Mouse (Mus musculus): ENCODE data around the gene Fam166a. TPM values are rescaled to one million over a fixed set of nuclear protein-coding genes. Genes with fewer than 3 reads are reported as not detected.

Gene Fam166a
- not detected in 2 replicates for polyA plus RNA-seq (2015; fragmentation: Nextera tagmentation; extraction: Ambion mirVana)

DNA sequence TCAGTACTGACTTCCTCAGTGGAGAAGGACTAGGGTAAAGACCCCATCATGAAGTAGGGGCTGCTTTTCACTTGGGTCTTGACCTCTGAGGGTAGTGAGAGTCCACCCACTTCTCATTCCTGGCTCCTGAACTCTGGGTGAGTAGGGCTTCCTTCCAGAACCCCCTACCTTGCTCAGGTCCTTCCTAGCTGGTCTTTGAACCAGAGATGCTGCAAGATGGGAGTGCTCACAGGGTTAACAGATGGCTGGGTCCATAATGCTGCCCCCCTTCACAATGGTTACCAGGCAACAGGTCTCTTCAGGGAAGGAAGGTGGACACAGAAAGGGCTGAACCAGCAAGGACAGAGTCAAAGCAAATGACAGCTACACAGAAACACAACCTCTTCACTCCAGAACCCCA, at the start of gene Fam166a:
Gene Fam166a (plus strand): TSS at position 301 of the 400 bp plus-strand sequence.
- no peak for ATAC-seq (ENCODE audit: low read depth)
- Histone ChIP-seq H3K27me3 (peaks cover 4% of the 10 kb centered on the region; the same call in 1 of the 2 replicates), H3K9me3 (replicated peaks) (no peaks in the 10 kb centered on the region), H3K27ac (no peak within 1 kb of the TSS), H3K9ac (no peak within 1 kb of the TSS), H3K4me1 (replicated peaks) (peaks cover 21% of the 10 kb centered on the region), H3K36me3 (peaks cover 22% of the 10 kb centered on the region), H3K4me3 (replicated peaks) (no peak within 1 kb of the TSS), H3K4me2 (no peak within 1 kb of the TSS)
- DNase-seq: no peak

DNA sequence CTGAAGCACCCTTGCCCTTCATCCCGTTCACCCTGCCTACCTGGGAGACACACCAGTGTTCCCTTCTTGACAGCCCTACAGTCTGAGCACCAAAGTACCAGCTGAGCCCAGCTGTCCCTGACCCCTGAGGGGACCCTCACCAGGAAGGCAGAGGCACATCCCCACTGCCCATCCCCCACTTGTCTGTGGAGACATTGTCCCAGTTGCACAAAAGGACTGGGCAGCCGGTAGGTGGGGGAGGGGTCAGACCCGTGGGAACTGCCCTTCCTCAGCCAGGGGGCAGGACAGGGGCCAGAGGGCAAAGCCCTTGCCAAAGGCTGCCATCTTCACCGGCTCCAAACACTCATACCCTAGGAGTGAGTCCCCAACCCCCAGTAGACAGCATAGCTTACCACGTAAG, 48.8 kb upstream of the Fam166a start:
- DNase-seq (no peak), ATAC-seq (ENCODE audit: low read depth) (no peak)
- 39% methylated on average over 5 of the region's 5 CpGs for WGBS (ENCODE audit: insufficient replicate concordance)
- no peak overlapping the region for H3K4me3 ChIP-seq (replicated peaks)
- no peaks in the 10 kb centered on the region for H3K27me3 ChIP-seq
- H3K27ac ChIP-seq: no peak overlapping the region
- no peak overlapping the region for H3K9ac ChIP-seq
- no peaks in the 10 kb centered on the region for H3K9me3 ChIP-seq (replicated peaks)
- peaks cover 71% of the 10 kb centered on the region for H3K4me1 ChIP-seq (replicated peaks)
- H3K36me3 ChIP-seq: no peaks in the 10 kb centered on the region
- no peak overlapping the region for H3K4me2 ChIP-seq

DNA sequence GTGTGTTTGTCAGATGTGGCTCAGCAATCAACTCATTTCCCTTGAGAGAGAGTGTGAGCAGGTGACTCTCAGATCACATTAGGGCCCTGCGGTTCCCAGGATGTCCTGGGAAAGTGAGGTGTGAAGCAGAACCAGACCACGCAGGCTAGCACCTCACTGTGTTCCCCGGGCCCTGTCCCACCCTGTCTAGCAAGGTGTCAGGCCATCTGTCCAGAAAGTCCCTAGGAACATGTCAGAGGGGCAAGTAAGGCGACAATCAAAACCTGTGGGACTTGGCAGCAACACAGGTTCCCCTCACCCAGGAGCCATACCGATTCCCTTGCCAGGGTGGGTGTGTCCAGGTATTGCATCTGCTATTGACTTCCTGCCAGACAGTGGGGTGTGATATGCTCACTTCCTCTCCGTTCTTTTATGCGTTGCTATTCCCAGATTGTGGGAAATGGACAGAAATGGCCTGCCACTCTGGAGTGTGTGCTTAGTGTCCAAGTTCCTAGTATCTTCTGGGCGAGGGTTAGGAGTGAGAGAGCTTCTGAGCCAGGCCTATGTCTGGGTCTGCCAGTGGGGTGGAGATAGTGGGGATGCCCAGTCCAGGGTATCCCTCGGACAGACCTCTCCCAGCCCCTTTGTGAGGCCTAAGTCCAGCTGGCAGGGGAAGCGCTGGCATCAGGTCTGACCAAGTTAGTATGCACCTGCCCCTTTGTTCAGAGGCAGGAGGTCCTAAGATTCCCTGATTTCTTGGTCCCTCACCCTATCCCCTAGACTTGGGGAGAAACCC, 48.0 kb upstream of the Fam166a start:
- H3K4me3 ChIP-seq (replicated peaks): no peak overlapping the region
- peaks cover 79% of the 10 kb centered on the region for H3K4me1 ChIP-seq (replicated peaks)
- H3K27me3 ChIP-seq: no peaks in the 10 kb centered on the region
- no peak overlapping the region for H3K4me2 ChIP-seq
- ATAC-seq (ENCODE audit: low read depth) (no peak), DNase-seq (no peak)
- no peaks in the 10 kb centered on the region for H3K9me3 ChIP-seq (replicated peaks)
- no peak overlapping the region for H3K9ac ChIP-seq
- 50% methylated on average over 10 of the region's 10 CpGs for WGBS (ENCODE audit: insufficient replicate concordance)
- H3K36me3 ChIP-seq: no peaks in the 10 kb centered on the region
- H3K27ac ChIP-seq: no peak overlapping the region

DNA sequence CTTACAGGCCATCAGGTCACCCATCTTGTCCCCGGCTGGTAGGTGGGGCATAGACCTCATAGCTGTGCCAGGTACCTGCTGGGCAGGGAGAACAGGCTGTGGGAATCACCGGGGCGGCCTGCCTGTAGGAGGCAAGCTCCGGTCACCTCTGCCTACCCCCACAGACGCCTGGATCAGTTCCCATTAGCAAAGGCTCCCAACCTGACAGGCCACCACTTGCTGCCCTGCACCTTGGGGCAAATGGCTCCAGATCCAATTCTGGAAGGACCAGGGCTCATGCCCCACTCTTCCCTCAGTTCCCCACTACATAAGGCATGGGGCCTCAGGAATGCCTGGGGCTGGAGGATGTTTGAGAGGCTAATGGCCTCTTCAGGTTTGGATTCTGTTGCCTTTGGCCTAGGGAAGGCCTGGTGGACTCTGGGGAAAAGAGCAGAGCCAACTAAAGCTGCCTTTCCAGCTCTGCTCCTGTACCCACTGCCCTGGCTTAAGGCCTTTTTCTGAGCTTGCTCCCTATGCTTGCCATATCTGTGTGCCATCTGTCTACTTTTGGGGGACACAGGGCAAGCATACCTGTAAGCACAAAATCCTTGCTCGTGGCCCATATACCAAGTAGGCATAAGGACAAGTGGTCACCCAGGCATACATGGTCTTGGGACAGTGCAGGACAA, 47.3 kb upstream of the Fam166a start:
- Histone ChIP-seq H3K9me3 (replicated peaks) (no peaks in the 10 kb centered on the region), H3K36me3 (no peaks in the 10 kb centered on the region), H3K9ac (no peak overlapping the region), H3K4me2 (no peak overlapping the region), H3K4me3 (replicated peaks) (no peak overlapping the region), H3K4me1 (replicated peaks) (peaks cover 86% of the 10 kb centered on the region), H3K27ac (no peak overlapping the region), H3K27me3 (no peaks in the 10 kb centered on the region)
- WGBS (ENCODE audit: insufficient replicate concordance): 68% methylated on average over 6 of the region's 6 CpGs
- no peak for ATAC-seq (ENCODE audit: low read depth)
- DNase-seq: no peak

DNA sequence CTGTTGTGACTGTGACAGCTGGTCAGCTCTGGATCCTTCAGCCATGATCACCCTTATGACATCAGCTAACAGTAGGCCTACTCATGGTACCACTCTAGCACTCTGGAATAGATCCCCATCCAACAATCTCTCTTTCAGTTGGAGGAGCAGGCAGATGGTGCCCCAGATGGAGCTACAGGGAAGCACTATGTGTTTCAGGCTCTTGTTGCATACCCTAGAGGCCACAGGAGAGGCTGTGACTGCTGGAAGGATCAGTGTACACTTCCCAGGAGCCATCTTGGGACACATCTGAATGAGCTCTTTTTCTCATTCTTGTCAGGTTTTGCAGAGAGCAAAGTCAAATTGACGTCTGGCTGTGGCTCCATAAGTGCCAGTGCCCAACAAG, 46.8 kb upstream of the Fam166a start:
- peaks cover 3% of the 10 kb centered on the region for H3K27me3 ChIP-seq
- H3K27ac ChIP-seq: no peak overlapping the region
- peaks cover 91% of the 10 kb centered on the region for H3K4me1 ChIP-seq (replicated peaks)
- 61% methylated on average over 1 of the region's 1 CpGs for WGBS (ENCODE audit: insufficient replicate concordance)
- H3K4me2 ChIP-seq: no peak overlapping the region
- H3K36me3 ChIP-seq: no peaks in the 10 kb centered on the region
- DNase-seq (no peak), ATAC-seq (ENCODE audit: low read depth) (no peak)
- no peaks in the 10 kb centered on the region for H3K9me3 ChIP-seq (replicated peaks)
- no peak overlapping the region for H3K9ac ChIP-seq
- no peak overlapping the region for H3K4me3 ChIP-seq (replicated peaks)

DNA sequence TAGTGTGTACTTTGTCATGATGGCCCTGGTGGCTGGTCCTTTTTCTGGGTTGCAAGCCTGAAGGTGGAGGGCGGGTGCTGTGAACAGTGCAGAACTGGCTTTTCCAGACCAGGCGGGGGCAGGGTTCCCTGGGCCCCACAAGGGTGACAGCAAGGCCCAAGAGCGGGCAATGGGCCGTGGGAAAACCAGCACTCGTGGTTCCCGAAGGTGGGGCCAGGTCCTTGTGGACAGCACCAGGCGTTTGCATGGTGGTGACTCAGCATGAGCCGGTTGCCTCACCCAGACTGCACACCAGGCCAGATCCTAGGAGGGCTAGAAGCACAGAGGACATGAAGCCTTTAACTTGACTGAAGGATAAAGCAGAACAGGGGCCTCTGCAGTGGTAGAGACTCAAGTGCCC, 45.9 kb upstream of the Fam166a start:
- no peak for ATAC-seq (ENCODE audit: low read depth)
- H3K4me2 ChIP-seq: no peak overlapping the region
- 25% methylated on average over 8 of the region's 8 CpGs for WGBS (ENCODE audit: insufficient replicate concordance)
- no peak for DNase-seq
- no peak overlapping the region for H3K4me3 ChIP-seq (replicated peaks)
- H3K4me1 ChIP-seq (replicated peaks): peaks cover 92% of the 10 kb centered on the region
- no peak overlapping the region for H3K27ac ChIP-seq
- no peaks in the 10 kb centered on the region for H3K36me3 ChIP-seq
- H3K27me3 ChIP-seq: peaks cover 11% of the 10 kb centered on the region
- no peaks in the 10 kb centered on the region for H3K9me3 ChIP-seq (replicated peaks)
- H3K9ac ChIP-seq: peak overlapping the region; percentile 43

DNA sequence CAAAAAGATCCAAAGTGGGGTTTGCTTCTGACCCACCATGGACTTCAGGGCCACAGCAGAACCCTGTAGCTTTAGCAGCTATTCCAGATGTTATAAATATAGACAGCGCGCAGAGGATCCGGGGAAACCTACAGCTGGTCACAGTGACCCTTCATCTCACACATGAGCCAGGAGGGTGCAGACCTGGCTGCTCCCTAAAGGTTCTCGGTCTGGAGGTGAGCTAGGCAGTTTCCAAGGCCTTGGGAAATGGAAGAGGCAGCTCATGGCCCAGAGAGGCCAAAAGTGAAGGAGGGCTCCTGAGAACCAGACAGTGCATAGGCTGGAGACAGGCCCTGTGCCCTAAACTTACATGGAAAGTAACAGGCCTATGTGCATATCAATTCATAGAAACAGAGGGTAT, 44.7 kb upstream of the Fam166a start:
- ATAC-seq (ENCODE audit: low read depth): no peak
- no peak overlapping the region for H3K27ac ChIP-seq
- no peak for DNase-seq
- no peak overlapping the region for H3K4me2 ChIP-seq
- H3K9me3 ChIP-seq (replicated peaks): no peaks in the 10 kb centered on the region
- H3K36me3 ChIP-seq: no peaks in the 10 kb centered on the region
- 87% methylated on average over 4 of the region's 4 CpGs for WGBS (ENCODE audit: insufficient replicate concordance)
- peaks cover 92% of the 10 kb centered on the region for H3K4me1 ChIP-seq (replicated peaks)
- no peak overlapping the region for H3K4me3 ChIP-seq (replicated peaks)
- peaks cover 23% of the 10 kb centered on the region for H3K27me3 ChIP-seq
- no peak overlapping the region for H3K9ac ChIP-seq

DNA sequence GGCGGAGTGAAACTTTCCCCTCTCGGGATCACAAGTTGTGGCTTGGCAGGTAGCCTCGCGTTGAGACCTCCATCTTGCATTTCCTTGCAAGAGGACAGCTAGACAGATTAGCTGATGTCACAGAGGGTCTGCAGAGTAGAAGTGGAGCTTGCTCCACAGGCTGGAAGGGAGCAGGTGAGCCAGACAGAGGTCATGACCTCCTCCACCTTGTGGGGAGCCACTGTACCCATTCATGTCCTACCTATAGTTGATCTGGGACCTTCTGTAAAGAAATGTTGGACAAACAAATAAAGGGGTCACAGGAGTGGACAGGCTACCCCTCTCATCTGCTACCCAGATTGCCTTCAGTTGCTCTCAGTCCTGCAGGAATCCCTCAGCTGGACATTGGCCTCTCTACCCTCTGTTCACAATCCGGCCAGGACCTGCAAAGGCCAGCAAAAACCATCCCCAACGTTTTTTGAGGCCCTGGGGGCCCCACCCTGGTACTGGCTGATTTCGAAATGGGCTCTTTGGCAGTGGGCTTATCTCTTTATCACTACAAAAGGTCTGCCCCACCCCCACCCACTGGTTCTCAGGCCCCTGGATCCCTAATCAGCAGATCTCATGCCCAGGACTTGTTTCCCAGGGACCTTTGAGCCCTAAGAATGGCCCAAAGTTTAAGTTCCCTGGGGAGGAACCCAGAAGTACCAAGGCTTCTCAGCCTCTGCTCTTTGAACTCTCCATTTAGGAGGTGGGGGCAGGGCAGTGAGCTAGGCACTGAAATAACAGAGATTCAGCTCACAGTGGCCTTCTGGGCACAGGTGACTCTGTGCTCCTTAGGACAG, 43.5 kb upstream of the Fam166a start:
- peaks cover 35% of the 10 kb centered on the region for H3K27me3 ChIP-seq
- peaks cover 85% of the 10 kb centered on the region for H3K4me1 ChIP-seq (replicated peaks)
- DNase-seq: no peak
- H3K9ac ChIP-seq: peak overlapping the region; percentile 50; the same call in 1 of the 2 replicates
- no peak overlapping the region for H3K4me3 ChIP-seq (replicated peaks)
- WGBS (ENCODE audit: insufficient replicate concordance): 38% methylated on average over 7 of the region's 7 CpGs
- peak; percentile 63 for ATAC-seq (ENCODE audit: low read depth)
- H3K36me3 ChIP-seq: no peaks in the 10 kb centered on the region
- H3K4me2 ChIP-seq: peak overlapping the region; percentile 32
- H3K27ac ChIP-seq: peak overlapping the region; percentile 68
- no peaks in the 10 kb centered on the region for H3K9me3 ChIP-seq (replicated peaks)

DNA sequence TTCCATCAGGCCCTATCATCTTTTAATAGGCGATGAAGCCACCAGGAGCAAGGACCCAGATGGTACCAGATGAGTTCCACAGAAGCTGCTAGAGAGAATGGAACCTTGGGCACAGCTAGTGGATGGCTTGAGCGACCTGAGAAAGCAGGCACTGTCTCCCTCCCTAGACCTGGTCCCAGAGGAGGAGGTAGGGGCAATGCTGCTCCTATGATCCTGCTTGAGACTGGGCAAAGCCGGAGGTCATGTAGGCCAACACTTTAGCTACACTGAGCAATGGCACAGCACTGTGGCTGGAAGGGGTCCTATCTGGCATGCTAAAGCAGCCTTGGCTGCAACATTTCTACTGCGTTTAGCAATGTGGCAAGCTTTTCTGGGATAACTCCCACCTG, 42.9 kb upstream of the Fam166a start:
- H3K27ac ChIP-seq: peak overlapping the region; percentile 68
- no peak for ATAC-seq (ENCODE audit: low read depth)

DNA sequence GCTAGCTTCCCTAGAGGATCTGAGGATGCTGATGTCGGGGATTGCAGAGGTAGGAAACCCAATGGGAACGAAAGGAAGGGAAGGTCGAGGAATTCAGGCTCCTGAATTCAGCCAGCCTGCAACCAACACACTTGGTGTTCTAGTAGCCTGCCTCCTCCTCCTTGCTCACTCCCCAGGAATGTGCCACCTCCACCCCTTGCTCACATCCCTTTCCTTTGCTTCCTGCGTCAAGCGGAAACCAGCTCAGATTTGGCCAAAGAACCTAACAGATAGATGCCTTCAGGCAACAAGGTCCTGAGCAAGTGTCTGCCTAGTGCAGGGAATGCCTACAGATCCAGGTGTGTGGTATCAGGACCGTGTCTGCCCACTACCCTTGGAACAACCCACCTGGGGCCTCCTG, 42.0 kb upstream of the Fam166a start:
- H3K4me3 ChIP-seq (replicated peaks): no peak overlapping the region
- no peak overlapping the region for H3K9ac ChIP-seq
- H3K27ac ChIP-seq: no peak overlapping the region
- peaks cover 50% of the 10 kb centered on the region for H3K27me3 ChIP-seq
- no peak for DNase-seq
- 54% methylated on average over 6 of the region's 6 CpGs for WGBS (ENCODE audit: insufficient replicate concordance)
- H3K36me3 ChIP-seq: no peaks in the 10 kb centered on the region
- H3K4me1 ChIP-seq (replicated peaks): peaks cover 93% of the 10 kb centered on the region
- ATAC-seq (ENCODE audit: low read depth): no peak
- no peak overlapping the region for H3K4me2 ChIP-seq
- H3K9me3 ChIP-seq (replicated peaks): no peaks in the 10 kb centered on the region

More for the DNA sequence above, 42.9 kb upstream of the Fam166a start:
- no peaks in the 10 kb centered on the region for H3K9me3 ChIP-seq (replicated peaks)
- WGBS (ENCODE audit: insufficient replicate concordance): 64% methylated on average over 4 of the region's 4 CpGs
- H3K4me3 ChIP-seq (replicated peaks): no peak overlapping the region
- H3K9ac ChIP-seq: 0 out of 2 replicates have a peak overlapping the region, but pooled peaks have one; percentile 50
- no peak for DNase-seq
- H3K4me2 ChIP-seq: peak overlapping the region; percentile 32; the same call in 1 of the 2 replicates
- peaks cover 85% of the 10 kb centered on the region for H3K4me1 ChIP-seq (replicated peaks)
- H3K27me3 ChIP-seq: peaks cover 41% of the 10 kb centered on the region
- H3K36me3 ChIP-seq: no peaks in the 10 kb centered on the region

DNA sequence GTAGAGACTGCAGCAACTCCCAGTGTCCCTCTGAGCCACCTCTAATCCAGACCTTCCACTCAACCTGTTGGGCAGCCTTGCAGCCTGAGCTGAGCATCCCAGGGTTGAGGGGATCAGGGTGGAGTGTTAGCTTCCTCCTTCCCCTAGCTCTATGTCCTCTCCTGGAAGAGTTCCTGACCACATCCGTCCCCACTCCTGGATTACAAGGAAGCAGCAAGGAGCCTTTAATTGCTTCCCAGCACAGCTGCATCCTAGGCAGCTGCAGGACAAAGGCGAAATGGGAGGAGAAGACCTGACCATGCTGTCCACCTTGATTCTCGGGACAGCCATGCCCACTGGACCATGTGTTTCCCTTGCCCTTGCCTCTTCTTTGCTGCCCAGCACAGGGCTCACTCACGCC, 41.5 kb upstream of the Fam166a start:
- H3K4me1 ChIP-seq (replicated peaks): peaks cover 94% of the 10 kb centered on the region
- no peak overlapping the region for H3K4me2 ChIP-seq
- 52% methylated on average over 4 of the region's 4 CpGs for WGBS (ENCODE audit: insufficient replicate concordance)
- H3K9me3 ChIP-seq (replicated peaks): no peaks in the 10 kb centered on the region
- H3K9ac ChIP-seq: no peak overlapping the region
- ATAC-seq (ENCODE audit: low read depth) (no peak), DNase-seq (no peak)
- peaks cover 55% of the 10 kb centered on the region for H3K27me3 ChIP-seq
- no peaks in the 10 kb centered on the region for H3K36me3 ChIP-seq
- no peak overlapping the region; the same call in 1 of the 2 replicates for H3K27ac ChIP-seq
- no peak overlapping the region for H3K4me3 ChIP-seq (replicated peaks)

Measured in liver, embryonic 13.5 days (tissue).